Mouse (Mus musculus): ENCODE results near the gene Tpra1. TPM values are rescaled to one million over a fixed set of nuclear protein-coding genes. Genes with fewer than 3 reads are reported as not detected.

Gene Tpra1
- polyA plus RNA-seq, 1 experiment: 29.1 TPM

DNA sequence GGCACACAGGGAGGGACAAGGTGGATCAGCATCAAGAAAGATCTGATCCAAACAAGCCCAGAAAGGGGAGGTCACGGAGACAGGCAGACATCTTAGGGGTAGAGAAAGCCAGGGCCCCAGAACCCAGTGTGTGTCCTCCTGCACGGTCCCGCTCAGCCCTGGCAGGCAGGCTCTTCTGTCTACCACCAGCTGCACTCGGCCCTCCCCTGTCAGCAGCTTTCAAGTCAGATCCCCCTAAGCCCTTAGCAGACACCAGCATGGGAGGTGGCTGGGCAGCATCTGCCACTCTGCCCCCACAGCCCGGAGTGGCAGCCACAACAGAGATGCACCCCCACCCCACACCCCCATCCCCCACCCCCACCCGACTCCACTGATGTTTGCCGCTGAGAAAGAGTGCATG, 29.2 kb upstream of the Tpra1 start:
- no peak for TF ChIP-seq CTCF (IDR thresholded peaks at IDR 0.05; ENCODE audit: control insufficient read depth, insufficient read depth, insufficient read length)
- no peak for TF ChIP-seq CEBPB (IDR thresholded peaks at IDR 0.05; ENCODE audit: low read depth)
- no peak for TF ChIP-seq MYOG (IDR thresholded peaks at IDR 0.05; ENCODE audit: control insufficient read depth, extremely low read depth, insufficient read length)
- no peak for TF ChIP-seq MAX (IDR thresholded peaks at IDR 0.05)
- no peak overlapping the region for H3K4me3 ChIP-seq (ENCODE audit: insufficient read depth, poor library complexity, severe bottlenecking)
- H3K79me3 ChIP-seq (ENCODE audit: low read depth): no peaks in the 10 kb centered on the region
- peaks cover 16% of the 10 kb centered on the region for H3K27me3 ChIP-seq (ENCODE audit: control insufficient read depth, insufficient read depth, insufficient read length)
- no peaks in the 10 kb centered on the region for H3K36me3 ChIP-seq (ENCODE audit: control insufficient read depth, insufficient read depth)
- no peak overlapping the region for H3ac ChIP-seq (ENCODE audit: control insufficient read depth, insufficient read length, low read depth)
- H3K79me2 ChIP-seq (ENCODE audit: control insufficient read depth, insufficient read depth): no peaks in the 10 kb centered on the region

DNA sequence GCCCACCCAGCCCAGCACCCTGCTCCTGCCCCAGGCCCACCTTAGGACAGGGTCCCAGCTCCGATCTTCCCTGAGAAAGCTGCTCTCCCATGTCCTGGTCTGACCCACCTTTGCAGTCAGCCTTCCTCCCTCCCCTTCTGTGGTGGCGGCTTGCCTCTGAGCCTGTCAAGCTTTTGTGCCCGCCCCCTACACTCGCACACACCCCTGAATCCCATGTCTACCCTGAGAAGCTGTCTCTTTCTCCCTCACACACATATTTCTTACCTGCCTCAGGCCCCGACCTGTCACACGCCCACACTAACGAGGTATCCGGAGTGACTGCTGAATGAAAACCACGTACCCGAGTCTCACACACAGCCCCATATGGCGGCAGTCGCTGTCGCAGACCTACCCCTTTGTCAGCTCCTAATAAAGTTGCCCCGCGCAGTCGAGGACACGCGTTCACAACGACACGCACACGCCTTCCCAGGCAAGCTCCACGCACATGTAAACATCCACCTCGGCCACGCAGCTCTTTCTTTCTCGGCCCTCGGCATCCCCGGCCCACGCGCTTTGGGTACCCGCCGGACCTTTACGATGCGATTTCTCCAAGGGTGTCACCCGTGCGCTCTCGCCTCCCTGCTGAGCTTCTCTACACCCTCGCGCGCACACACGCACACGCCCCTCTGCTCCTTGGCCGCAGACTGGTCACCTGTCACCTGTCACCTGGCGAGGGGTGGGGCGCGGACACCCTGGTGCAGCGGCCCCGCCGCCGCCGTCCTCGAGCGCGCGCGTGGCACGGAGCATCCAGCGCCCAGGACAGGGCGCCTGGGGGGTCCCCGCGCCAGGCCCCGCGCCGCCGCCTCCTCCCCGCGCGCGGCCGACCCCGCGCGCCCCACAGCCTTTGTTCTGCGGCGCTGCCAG, 27.8 kb upstream of the Tpra1 start:
- Histone ChIP-seq H3K36me3 (ENCODE audit: control insufficient read depth, insufficient read depth) (no peaks in the 10 kb centered on the region), H3ac (ENCODE audit: control insufficient read depth, insufficient read length, low read depth) (peak overlapping the region; percentile 41), H3K79me3 (ENCODE audit: low read depth) (no peaks in the 10 kb centered on the region), H3K4me3 (ENCODE audit: insufficient read depth, poor library complexity, severe bottlenecking) (peak overlapping the region; percentile 6), H3K79me2 (ENCODE audit: control insufficient read depth, insufficient read depth) (no peaks in the 10 kb centered on the region), H3K27me3 (ENCODE audit: control insufficient read depth, insufficient read depth, insufficient read length) (peaks cover 16% of the 10 kb centered on the region)
- TF ChIP-seq FOSL1 (IDR thresholded peaks at IDR 0.05; ENCODE audit: insufficient read depth, low read length, poor library complexity, severe bottlenecking): no peak
- no peak for TF ChIP-seq MYOG (IDR thresholded peaks at IDR 0.05; ENCODE audit: control insufficient read depth, extremely low read depth, insufficient read length)
- TF ChIP-seq USF1 (IDR thresholded peaks at IDR 0.05; ENCODE audit: low read depth): no peak
- TF ChIP-seq MYOD1 (IDR thresholded peaks at IDR 0.05; ENCODE audit: control insufficient read depth, insufficient read length, low read depth): no peak
- no peak for TF ChIP-seq MAX (IDR thresholded peaks at IDR 0.05)
- TF ChIP-seq CTCF (IDR thresholded peaks at IDR 0.05; ENCODE audit: control insufficient read depth, insufficient read depth, insufficient read length): no peak
- TF ChIP-seq CEBPB (IDR thresholded peaks at IDR 0.05; ENCODE audit: low read depth): no peak

DNA sequence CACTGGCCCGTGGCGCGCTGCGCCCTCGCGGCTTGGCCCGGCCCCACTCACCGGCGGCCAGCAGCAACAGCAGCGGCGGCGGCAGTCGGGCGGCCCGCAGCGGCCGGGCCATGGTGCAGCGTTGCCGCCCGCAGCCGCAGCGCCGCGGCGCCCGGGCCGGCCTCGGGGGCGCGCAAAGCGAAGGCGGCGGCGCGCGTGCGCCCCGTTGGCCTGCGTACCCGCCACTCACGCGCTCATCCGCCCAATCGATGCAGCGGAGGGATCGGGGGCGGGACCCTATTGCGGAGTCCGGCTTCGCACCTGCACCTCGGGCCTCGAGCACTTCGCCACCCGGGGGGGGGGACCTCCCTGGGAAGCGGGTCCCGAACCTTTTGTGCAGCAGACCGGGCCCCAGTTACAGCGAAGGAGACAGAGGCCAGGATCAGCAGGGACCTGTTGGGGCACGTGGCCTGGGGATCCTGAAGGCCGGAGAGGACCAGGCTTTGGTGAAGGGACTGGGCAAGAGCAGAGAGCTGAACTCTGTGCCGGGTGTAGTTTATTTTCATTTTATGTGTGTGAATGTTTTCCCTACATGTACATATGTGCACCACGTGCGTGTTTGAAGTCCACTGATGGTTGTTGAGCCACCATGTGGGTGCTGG, 27.1 kb upstream of the Tpra1 start, which contains the start of gene Podxl2:
Gene Podxl2, minus strand, starts transcription at position 177 of the 641 bp plus-strand sequence.
- H3K36me3 ChIP-seq (ENCODE audit: control insufficient read depth, insufficient read depth): peaks cover 3% of the 10 kb centered on the region
- TF ChIP-seq USF1 (IDR thresholded peaks at IDR 0.05; ENCODE audit: low read depth) (no peak), MYOG (IDR thresholded peaks at IDR 0.05; ENCODE audit: control insufficient read depth, extremely low read depth, insufficient read length) (no peak), CEBPB (IDR thresholded peaks at IDR 0.05; ENCODE audit: low read depth) (no peak), FOSL1 (IDR thresholded peaks at IDR 0.05; ENCODE audit: insufficient read depth, low read length, poor library complexity, severe bottlenecking) (no peak), CTCF (IDR thresholded peaks at IDR 0.05; ENCODE audit: control insufficient read depth, insufficient read depth, insufficient read length) (no peak), MYOD1 (IDR thresholded peaks at IDR 0.05; ENCODE audit: control insufficient read depth, insufficient read length, low read depth) (no peak), MAX (IDR thresholded peaks at IDR 0.05) (no peak)

DNA sequence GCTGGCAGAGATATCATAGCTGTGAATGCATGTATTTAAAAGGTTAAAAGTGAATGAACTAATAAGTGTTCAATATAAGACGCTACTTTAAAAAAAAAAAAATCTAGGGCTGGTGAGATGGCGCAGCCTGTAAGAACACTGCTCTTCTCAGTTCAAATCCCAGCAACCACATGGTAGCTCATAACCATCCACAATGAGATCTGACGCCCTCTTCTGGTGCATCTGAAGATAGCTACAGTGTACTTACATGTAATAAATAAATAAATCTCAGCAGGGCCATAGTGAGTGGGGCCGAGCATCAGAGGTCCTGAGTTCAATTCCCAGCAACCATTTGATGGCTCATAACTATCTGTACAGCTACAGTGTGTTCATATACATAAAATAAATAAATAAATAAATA, 22.6 kb upstream of the Tpra1 start:
- no peak for TF ChIP-seq CTCF (IDR thresholded peaks at IDR 0.05; ENCODE audit: control insufficient read depth, insufficient read depth, insufficient read length)
- TF ChIP-seq CEBPB (IDR thresholded peaks at IDR 0.05; ENCODE audit: low read depth): no peak
- no peak for TF ChIP-seq MYOG (IDR thresholded peaks at IDR 0.05; ENCODE audit: control insufficient read depth, extremely low read depth, insufficient read length)
- TF ChIP-seq MYOD1 (IDR thresholded peaks at IDR 0.05; ENCODE audit: control insufficient read depth, insufficient read length, low read depth): no peak
- no peak for TF ChIP-seq FOSL1 (IDR thresholded peaks at IDR 0.05; ENCODE audit: insufficient read depth, low read length, poor library complexity, severe bottlenecking)
- TF ChIP-seq USF1 (IDR thresholded peaks at IDR 0.05; ENCODE audit: low read depth): no peak
- no peak for TF ChIP-seq MAX (IDR thresholded peaks at IDR 0.05)
- Histone ChIP-seq H3K4me3 (ENCODE audit: insufficient read depth, poor library complexity, severe bottlenecking) (no peak overlapping the region), H3K79me3 (ENCODE audit: low read depth) (no peaks in the 10 kb centered on the region), H3K36me3 (ENCODE audit: control insufficient read depth, insufficient read depth) (peaks cover 47% of the 10 kb centered on the region), H3K27me3 (ENCODE audit: control insufficient read depth, insufficient read depth, insufficient read length) (peaks cover 7% of the 10 kb centered on the region), H3K79me2 (ENCODE audit: control insufficient read depth, insufficient read depth) (no peaks in the 10 kb centered on the region), H3ac (ENCODE audit: control insufficient read depth, insufficient read length, low read depth) (no peak overlapping the region)

More for the DNA sequence above, 27.1 kb upstream of the Tpra1 start, which contains the start of gene Podxl2:
- no peaks in the 10 kb centered on the region for H3K79me3 ChIP-seq (ENCODE audit: low read depth)
- peak within 1 kb of the TSS; percentile 6 for H3K4me3 ChIP-seq (ENCODE audit: insufficient read depth, poor library complexity, severe bottlenecking)
- H3K27me3 ChIP-seq (ENCODE audit: control insufficient read depth, insufficient read depth, insufficient read length): peaks cover 16% of the 10 kb centered on the region
- no peaks in the 10 kb centered on the region for H3K79me2 ChIP-seq (ENCODE audit: control insufficient read depth, insufficient read depth)
- peak within 1 kb of the TSS; percentile 41 for H3ac ChIP-seq (ENCODE audit: control insufficient read depth, insufficient read length, low read depth)

DNA sequence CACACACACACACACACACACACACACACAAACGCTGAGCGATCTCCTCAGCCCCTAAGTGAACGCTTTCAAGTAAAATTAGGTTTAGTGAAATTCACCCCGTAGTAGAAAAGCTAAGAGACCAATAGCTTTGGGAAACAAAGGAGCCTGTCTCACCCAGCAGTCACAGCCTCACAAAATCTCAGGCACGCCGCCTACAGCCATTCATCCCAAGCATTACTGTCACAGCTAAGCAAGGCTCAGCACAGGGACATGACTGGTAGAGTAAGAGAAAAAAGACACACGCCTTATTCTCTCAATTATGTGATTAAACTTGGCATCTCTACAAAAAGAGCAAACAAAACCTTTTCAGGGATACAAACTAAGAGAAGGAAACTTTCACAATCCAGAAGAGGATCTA, 20.7 kb upstream of the Tpra1 start:
- Histone ChIP-seq H3K36me3 (ENCODE audit: control insufficient read depth, insufficient read depth) (peaks cover 65% of the 10 kb centered on the region), H3K79me2 (ENCODE audit: control insufficient read depth, insufficient read depth) (no peaks in the 10 kb centered on the region), H3K27me3 (ENCODE audit: control insufficient read depth, insufficient read depth, insufficient read length) (no peaks in the 10 kb centered on the region), H3ac (ENCODE audit: control insufficient read depth, insufficient read length, low read depth) (no peak overlapping the region), H3K79me3 (ENCODE audit: low read depth) (no peaks in the 10 kb centered on the region), H3K4me3 (ENCODE audit: insufficient read depth, poor library complexity, severe bottlenecking) (no peak overlapping the region)
- TF ChIP-seq MYOG (IDR thresholded peaks at IDR 0.05; ENCODE audit: control insufficient read depth, extremely low read depth, insufficient read length): no peak
- no peak for TF ChIP-seq FOSL1 (IDR thresholded peaks at IDR 0.05; ENCODE audit: insufficient read depth, low read length, poor library complexity, severe bottlenecking)
- TF ChIP-seq CTCF (IDR thresholded peaks at IDR 0.05; ENCODE audit: control insufficient read depth, insufficient read depth, insufficient read length): no peak
- no peak for TF ChIP-seq MAX (IDR thresholded peaks at IDR 0.05)
- TF ChIP-seq MYOD1 (IDR thresholded peaks at IDR 0.05; ENCODE audit: control insufficient read depth, insufficient read length, low read depth): no peak
- TF ChIP-seq USF1 (IDR thresholded peaks at IDR 0.05; ENCODE audit: low read depth): no peak
- no peak for TF ChIP-seq CEBPB (IDR thresholded peaks at IDR 0.05; ENCODE audit: low read depth)
